Mouse (Mus musculus) left cerebral cortex, adult 9 months (tissue): ENCODE measurements around the gene Sfmbt2.
"Not testable (repeated sequence)": the region's sequence is repeated elsewhere in the genome, so short reads cannot be mapped to it uniquely, and the experiment has no call there.

Source experiments
- DNase-seq, 2 experiments: peaks; one replicate each; pipeline ENCODE4 v3.0.0; 2022; ENCODE audit warnings: low spot score in 2 of 2

The Sfmbt2 gene

DNA sequence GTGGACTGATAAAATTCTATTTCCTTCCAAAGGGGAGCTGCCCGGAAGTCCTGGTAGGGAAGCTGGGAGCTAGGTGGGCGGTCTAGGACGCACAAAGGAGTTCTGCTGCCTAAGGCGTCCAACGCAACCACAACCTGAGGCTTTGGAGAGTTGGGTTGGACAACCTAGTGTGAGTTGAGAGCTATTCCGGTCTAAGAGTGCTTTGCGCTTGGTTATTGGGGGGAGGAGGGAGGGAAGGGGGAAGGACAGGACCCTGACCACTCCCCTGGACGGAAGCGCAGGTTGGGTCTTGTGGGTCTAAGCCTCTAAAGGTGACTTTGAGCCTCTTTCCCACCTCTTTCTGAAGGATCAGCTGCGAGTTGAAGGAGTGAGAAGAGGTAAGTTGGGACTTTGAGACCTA, at the start of gene Sfmbt2:
Gene Sfmbt2, plus strand, starts transcription at position 335 of the 400 bp plus-strand sequence.
- DNase-seq, result no peak

DNA sequence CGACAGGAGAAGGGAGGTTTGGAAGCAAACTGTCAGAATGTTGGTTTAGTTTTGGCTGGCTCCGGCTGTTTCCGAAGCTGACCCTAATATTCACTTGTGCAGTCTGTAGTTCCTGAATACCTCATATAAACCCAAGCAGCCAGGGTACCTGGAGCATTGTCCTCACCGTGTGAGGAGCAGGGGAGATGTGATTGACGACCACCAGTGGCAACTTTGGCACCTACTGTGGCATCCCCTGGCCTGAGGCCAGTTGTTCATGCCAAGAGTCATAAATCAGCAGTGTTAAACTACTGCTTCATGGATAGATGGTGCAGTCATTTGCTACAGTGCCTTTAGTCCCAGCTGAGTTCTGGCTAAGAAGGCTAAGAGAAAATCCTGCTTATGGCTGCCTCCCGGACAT, 49.2 kb upstream of the Sfmbt2 start:
- DNase-seq, result no peak

DNA sequence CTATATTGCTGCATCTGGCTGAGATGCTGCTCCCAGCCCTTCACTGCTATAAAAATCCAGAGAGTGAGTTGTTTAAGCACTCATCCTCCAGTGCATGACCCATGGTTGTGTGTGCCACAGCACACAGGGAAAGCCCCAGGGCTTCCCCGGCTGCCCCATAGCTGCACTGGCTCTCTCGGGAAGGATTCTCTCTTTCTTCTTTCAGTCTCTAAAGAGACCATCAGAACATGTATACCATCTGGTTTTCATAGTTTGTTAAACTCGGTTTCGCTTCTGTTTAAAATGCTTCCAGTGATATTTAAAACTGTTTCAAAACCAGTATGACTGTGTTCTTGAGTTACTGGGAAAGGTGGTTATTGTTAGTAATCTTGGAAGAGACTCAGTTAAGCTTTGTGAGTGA, 47.1 kb upstream of the Sfmbt2 start:
- no peak for DNase-seq

DNA sequence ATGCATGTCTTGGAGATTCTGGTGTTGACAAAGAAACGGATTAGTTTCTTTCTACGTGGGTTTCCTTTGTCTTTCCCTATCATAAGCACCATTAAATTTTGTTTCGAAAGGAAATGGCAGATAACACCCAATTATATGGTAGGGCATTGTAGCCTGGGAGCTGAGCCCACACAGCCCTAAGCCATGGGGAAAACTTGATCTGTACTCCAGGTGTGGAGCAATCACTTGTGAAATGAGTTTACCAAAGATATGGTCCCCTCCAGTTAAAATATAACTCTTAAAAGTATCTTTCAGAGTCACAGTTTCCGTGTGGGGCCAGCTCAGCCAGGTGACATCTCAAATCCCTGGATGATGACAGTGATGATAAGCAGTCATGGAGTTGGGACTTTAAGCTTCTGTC, 45.3 kb upstream of the Sfmbt2 start:
- DNase-seq, result no peak

DNA sequence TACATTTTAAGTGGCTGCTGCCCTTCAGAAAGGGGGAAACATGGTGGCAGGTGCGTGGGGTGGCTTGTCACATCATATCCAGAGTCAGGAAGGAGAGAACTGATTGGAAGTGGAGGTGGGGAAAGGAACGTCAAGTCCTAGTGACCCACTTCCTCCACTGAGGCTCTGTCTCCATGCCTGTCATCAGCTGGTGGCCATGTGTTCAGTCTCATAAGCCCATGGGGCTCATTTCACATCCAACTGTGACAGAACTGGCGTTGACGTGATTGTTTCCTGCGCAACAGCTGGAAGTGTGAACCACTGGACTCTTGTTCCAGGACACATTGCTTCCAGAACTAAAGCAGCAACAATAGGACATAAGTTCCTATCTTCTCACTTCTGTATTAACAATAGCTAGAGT, 40.1 kb upstream of the Sfmbt2 start:
- DNase-seq, result no peak

DNA sequence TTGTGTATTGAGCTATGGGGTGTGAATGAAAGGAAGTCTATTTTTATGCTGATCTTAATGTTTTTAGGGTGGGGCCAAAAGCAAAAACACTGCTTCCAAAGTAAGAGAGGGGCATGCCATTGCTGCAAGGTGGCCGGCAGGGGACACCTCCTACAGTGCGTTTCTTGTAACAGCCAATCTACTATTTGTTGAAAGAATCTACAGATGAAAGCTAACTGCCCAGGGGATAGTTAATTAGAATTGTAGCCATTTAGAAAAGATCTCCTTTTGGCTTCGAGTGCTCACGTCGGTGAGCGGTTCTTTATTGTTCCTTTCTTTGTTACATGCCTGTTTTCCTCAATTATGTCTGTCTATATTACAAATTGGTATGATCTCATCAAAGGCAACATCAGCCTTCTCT, 36.0 kb upstream of the Sfmbt2 start:
- DNase-seq, result no peak

DNA sequence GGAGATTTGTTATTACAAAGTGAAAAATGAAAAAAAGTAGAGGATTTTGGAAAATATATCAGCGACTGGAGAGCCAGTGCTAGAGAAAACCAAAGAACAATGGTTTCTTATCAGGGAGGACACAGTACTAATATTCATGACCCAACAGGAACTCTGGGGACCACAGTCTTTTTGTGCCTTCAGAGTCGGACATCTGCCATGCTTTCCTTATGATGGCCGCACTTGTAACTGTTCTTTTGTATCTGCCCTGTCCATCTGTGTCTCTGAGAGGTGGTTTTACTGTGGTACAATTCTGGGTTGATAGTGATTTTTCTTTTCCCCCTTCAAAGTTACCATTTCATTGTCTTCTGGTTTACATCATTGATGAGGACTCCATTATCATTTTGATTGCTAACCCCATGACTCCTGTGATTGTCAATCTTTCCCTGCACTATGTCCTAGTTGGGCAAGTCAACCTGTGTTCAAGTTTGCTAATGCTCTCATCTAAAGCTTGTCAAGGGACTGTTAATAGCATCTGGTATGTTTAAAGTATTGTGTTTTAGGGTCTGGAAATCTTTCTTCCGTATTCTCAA, 35.2 kb upstream of the Sfmbt2 start:
- DNase-seq, result no peak

DNA sequence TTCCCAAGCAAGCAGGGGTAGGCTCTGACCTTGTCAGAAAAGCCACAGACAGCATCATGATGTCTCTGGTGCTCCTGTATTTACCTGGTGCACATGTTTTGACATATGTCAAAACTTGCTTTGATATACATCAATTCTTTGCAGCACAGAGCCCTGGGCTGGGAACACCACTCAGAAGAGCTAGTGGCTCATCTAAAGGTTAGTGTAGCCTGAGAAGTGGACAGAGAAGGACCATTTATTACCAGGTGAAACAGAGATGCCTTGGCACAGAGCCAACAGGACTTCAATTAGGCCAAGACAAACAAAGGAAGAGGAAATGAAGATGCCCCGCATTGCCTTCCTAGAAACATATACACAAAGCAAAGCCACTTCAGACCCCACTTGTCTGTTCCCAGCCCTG, 30.3 kb upstream of the Sfmbt2 start:
- DNase-seq, result no peak

DNA sequence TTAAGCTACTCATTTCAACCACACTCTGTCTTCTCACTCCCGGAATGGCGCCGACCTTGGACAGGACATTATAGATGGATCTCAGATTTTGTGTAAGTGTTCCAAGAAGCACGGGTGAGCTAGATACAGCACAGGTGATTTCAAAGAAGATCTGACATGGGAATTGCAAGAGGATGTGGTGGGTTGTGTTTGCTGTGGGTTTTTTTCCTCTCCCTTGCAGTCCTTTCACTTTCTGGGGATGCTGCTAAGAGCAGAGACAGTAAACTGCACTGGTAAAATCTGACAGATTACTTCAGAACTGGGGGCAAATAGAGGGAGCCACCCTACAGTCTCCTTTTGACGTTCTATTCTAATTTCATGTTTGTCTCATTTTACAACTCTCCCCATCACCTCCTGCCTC, 26.8 kb upstream of the Sfmbt2 start:
- no peak for DNase-seq

DNA sequence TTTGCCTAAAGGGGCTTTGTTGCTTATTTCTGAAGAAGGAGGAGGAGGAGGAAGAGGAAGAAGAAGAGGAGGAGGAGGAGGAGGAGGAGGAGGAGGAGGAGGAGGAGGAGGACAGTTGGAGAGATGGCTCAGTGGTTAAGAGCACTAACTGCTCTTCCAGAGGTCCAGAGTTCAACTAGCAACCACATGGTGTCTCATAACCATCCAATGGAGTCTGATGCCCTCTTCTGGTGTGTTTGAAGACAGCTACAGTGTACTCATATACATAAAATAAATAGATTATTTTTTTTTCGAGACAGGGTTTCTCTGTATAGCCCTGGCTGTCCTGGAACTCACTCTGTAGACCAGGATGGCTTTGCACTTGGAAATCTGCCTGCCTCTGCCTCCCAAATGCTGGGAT, 26.2 kb upstream of the Sfmbt2 start:
- not testable (repeated sequence) for DNase-seq

DNA sequence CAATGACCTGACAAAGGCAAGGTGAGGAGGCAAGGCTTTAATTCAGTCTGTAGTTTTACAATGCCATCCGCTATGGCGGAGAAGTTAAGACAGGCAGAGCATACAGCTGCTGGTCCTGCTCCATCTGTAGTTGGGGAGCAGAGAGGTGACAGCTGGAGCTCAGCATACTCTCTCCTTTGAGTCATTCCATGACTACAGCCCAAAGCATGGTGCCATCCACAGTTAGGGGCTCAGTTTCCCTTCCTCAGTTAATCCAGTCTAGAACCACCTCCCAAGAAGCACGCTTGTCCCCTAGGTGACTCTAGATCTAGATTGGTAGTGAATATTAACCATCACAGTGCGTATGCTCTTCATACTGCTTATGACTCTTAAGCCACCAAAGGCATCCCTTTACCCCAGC, 23.1 kb upstream of the Sfmbt2 start:
- DNase-seq, result no peak

DNA sequence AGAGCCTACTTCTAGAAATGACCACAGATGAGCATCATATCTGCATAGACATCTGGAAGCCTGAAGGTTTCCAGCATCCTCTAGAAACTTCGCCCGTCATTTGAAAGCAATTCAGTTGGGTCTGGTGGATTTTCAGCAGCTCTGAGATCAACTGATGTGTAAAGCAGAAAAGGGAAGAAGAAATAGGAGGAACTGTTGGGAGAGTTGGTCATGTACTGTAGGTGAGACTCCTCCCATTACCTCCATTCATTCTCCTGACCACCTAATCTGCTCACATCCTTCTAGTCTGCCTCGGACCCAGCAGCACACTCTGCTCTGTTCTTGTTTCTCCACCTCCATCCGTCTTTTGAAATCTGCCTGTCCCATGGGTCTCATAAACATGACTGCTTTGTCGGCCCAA, 22.3 kb upstream of the Sfmbt2 start:
- DNase-seq, result no peak

DNA sequence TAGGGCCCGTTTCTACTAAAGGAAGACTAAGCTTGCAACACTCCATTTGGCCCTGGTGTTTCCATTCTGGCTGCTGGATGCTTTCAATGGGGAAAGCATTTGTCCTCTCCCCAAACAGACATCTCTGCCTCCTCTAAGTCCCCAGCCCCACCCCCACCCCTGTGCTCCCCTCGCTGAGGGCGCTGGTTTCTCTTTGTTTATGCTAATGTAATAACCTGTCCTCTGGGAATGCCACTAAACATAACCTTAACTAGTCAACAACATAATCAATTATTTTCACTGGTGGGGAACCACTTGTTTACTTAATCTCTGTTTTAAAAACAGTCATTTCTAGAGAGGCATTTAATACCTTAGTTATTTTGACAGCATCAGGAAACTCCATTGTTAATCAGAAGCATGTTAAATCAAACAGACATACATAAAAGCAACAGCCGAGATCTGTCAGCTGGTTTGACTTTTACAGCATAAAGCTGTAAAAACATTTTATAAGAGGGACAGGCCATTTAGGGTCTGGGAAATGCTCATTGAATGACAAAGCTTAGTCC, 20.0 kb upstream of the Sfmbt2 start:
- DNase-seq, result no peak

DNA sequence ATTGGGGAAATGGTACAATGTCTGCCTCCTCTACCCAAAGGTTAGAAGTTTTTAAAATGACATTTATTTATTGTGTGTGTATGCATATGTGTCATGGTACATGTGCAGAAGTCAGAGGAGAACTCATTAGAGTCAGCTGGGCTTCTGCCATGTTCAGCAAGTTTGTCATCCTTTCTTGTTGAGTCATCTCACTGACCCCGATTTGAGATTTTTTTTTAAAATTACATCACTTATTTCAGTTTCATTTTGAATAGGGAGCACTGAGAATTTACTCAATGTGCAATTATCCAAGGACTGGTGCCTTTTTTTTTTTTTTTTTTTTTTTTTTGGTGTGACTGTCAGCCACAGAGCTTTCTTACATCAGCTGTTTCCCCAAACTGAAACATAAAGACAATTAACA, 19.2 kb upstream of the Sfmbt2 start:
- no peak for DNase-seq

DNA sequence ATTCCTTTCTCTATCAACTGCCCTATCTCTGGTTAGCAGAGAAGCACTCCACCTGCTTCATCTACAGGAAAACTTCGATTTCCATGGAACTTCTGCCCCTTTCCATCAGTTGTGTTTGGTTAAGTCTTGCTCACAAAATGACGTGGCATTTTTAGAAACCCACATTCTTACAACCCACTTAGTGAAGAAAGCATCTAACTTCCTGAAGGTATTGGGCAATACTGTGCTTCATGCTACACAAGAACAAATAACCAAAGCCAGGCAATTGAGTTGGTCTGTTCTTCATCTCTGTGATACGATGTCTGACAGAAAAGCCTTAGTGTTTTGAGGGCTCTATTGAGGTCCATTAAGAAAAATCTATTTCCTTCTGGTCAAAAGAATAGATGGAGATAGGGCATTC, 17.4 kb upstream of the Sfmbt2 start:
- DNase-seq, result no peak

DNA sequence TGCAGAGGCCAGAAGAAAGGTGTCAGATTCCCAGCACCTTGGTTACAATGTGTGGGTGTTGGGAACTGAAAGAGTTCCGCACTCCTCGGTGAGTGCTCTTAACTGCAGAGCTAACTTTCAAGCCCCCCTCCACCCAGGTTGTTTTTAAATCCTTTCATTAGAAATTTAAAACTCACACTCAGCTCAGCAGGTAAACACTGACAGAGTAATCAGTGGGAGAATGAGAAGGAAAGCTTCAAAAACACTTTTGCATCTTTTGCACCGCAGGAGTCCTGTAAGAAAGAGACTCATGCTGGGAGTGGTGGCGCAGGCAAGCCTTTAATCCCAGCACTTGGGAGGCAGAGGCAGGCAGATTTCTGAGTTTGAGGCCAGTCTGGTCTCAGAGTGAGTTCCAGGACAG, 16.4 kb upstream of the Sfmbt2 start:
- DNase-seq, result no peak

DNA sequence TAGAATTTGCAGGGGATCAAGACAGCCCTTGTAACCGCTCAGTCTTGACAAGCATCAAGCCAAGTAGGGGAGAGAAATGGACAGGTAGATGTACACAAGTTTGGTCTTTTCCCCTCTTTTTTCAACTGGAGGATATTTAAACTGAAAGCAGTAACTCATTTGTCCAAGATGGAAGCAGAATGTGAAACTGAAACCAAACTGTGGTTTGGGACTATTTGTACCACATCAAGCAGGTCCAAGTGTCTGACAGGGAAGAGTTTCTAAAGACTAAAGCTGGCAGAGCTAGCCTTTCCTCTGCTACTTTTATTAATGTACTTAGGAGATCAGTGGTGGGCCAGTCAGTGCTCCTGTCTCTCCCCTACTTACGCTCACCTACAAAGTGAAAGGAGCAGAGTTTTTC, 10.4 kb upstream of the Sfmbt2 start:
- no peak for DNase-seq

DNA sequence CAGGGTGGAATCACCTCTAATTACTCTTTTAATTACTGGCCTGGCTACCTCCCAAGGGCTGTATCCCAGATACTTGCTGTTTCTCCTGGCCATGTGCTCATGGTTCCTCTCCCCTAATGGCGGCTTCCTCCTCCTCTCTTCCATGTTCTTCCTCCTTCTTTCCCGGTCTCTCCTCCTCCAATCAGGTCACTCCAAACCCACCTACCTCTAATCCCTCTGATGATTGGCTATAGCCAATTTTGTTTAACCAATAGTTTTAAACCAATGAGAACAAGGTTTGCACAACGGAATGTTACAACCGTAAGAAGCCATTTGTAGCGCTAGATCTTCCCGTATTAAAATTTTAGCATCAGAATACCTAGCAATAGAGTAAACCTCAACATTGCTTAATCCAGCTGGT, 5.2 kb upstream of the Sfmbt2 start:
- no peak for DNase-seq

DNA sequence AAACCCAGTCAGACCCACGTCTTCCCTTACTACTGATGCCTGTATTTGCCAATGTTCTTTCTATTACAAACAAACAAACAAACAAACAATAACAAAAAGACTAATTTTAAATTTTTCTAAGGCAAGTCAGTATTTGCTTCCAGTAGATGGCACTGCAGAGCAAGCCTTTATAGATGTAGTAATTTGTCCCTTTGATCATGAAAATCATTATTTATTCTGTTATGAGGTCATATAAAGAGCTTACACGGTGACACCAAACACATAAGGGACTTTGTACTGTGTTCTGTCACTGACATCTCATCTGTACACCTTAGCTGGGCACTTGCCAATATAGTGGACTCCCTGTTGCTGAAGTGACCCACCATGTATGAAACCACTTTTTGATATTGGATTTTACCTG, 4.0 kb upstream of the Sfmbt2 start:
- DNase-seq, result peak in 1 of 2 experiments; percentile 7

DNA sequence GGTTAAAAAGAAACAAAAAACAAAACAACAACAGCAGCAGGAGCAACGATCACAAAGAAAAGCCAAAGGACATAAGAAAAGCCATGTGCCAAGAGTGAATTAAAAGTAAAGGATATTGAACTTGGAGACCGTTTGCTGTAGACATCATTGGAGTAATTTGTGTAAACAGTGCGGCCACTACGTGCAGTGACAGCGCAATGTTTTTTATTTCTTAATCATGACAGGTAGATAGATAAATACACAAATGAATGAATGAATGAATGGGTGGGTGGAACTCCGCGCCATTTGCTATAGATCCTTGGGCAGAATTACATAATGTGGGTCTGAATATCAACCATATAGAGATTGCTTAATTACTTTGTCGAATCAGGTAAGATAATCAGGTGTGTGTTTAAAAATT, 634 bp upstream of the Sfmbt2 start:
- DNase-seq, result no peak

DNA sequence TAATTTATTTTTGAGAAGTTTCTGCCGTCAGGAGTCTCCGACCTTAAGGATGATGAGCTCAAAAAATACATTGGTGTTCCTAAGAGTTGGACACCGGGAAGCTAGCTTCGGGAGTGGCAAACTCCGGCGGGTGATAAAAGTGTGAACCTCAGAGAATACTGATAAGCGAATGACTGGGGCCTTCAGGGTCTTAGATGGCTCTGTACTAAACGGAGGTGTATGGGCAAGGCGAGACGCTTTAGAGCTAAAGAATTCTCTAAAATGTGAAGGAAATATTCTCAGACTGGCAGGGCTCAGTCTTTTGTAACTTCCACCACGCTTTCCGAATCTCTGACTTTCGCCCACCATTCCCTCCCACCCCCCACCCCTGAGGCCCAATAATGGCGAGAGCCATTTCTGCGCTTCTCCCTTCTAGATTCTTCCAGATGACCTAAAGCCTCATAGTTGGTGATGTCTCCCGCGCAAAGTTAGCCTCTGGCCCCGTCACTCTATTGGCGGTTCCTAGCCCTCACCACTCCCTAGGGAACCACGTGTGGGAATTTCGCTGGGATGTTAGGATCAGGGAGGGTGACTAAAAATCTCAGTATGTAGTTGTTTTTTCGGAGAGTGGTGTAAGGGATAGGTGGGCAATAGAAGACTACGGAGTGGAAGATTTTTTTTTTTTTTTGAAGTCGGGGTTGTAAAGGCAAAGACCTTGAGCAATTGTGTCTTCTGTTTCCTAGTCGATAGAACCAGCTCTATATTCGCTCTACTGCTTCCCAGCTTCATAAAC, 563 bp downstream of the Sfmbt2 start:
- DNase-seq, result no peak

DNA sequence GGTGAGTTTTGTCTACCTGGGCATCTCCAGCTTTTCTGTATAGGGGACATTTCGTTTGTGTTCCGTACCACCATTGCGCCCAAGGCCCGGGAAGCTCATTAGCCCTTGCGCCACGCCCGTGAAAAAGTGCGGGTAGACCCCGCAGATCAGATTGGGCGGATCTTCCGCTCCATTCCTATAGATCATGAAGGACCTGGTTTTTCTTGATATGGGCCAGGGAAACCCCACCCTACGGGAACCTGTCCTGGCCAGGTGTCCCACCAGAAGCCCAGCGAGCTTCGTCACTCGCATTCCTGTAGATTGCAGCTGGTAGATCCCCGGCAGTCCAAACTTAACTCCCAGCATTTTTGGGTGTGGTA, 1.1 kb downstream of the Sfmbt2 start:
- no peak for DNase-seq

DNA sequence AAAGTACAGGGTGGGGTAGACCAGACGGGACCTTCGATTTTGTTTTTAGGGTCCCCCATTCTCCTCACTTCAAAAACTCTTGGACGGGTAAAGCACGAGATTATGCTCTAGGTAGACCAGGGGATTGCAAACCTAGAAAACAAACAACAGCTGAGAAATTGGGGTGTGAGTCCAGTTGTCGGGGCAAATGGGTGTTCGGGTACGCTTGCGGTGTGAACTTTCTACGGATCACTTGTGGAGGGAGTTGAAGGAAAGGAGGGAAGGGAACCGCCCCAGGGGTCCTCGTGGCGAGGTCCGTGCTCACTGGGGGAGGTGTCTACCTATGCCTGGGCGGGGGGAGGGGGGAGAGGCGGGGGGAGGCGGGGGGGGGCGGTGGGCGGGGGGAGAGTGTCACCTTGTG, 1.6 kb downstream of the Sfmbt2 start:
- no peak for DNase-seq

DNA sequence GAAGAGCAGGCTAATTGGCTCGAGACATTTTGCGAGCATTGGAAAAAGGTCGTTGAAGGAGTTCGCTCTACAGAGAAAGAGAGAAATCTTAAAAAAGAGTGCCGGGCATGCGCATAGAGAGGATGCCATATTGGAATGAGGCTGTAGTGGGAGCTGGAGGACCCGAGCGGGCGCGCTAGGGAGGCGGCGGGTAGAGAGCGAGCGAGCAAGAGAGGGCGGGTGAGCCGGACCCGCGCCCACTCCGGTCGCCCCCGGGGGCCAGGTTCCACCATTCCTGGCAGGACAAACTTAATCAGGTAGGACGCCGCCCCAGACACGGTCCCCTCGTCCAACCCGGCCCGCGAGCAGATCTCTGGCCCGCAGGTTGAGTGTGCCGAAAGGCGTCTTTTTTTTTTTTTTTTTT, 2.0 kb downstream of the Sfmbt2 start:
- peak in 1 of 2 experiments; percentile 68 for DNase-seq
